Mouse (Mus musculus) CH12.LX (cell line): Measurements from ENCODE around the gene Plcl2. TPM values are rescaled to one million over a fixed set of nuclear protein-coding genes. Genes with fewer than 3 reads are reported as not detected.

Source experiments
- DNase-seq: peaks from one replicate; pipeline ENCODE4 v3.0.0-alpha.2; 2013; ENCODE audit errors: extremely low read depth
- H3K27ac ChIP-seq: 2 replicates; pipeline ENCODE4 v1.5.1; 2012; ENCODE audit warnings: low read depth, mild to moderate bottlenecking, control low read depth, moderate library complexity; ENCODE audit not compliant: insufficient read depth
- H3K27me3 ChIP-seq: replicated peaks from 2 replicates; pipeline ENCODE3; 2012; ENCODE audit warnings: inconsistent platforms
- H3K36me3 ChIP-seq, 2 experiments: replicated peaks in 1 of 2; 2 replicates each; pipeline versions ENCODE3 to v1.6.1; 2012; ENCODE audit warnings: inconsistent platforms in 1 of 2, low read length in 1 of 2, mild to moderate bottlenecking in 1 of 2, mixed read lengths in 1 of 2, moderate library complexity in 1 of 2; ENCODE audit not compliant: control insufficient read depth in 1 of 2, insufficient read depth in 1 of 2
- H3K4me1 ChIP-seq, 2 experiments: 2 replicates each; pipeline ENCODE4 v1.6.1; 2012; ENCODE audit warnings: inconsistent platforms in 1 of 2, moderate library complexity in 1 of 2; ENCODE audit not compliant: insufficient read depth in 2 of 2, control insufficient read depth in 1 of 2
- H3K4me2 ChIP-seq: 2 replicates; pipeline ENCODE4 v1.6.1; 2012; ENCODE audit warnings: low read depth, mild to moderate bottlenecking, control low read depth; ENCODE audit not compliant: poor library complexity, insufficient read depth, severe bottlenecking
- H3K4me3 ChIP-seq, 3 experiments: fragments of 150-350 bp in 1 of 3; sonication (generic) in 1 of 3; replicated peaks in 1 of 3; 2 replicates each; pipeline versions ENCODE3 to v1.5.1; 2011 to 2012; ENCODE audit warnings: low read depth in 2 of 3, low read length in 2 of 3, mild to moderate bottlenecking in 2 of 3, moderate library complexity in 2 of 3, control low read depth in 1 of 3, improper control_type of control experiment in 1 of 3, inconsistent platforms in 1 of 3, mixed read lengths in 1 of 3; ENCODE audit not compliant: poor library complexity in 1 of 3
- H3K79me2 ChIP-seq: replicated peaks from 2 replicates; pipeline ENCODE4 v1.6.1; 2012; ENCODE audit warnings: mild to moderate bottlenecking, moderate library complexity; ENCODE audit not compliant: control insufficient read depth, poor library complexity, insufficient read depth, severe bottlenecking; ENCODE audit errors: extremely low read depth
- H3K9ac ChIP-seq: 2 replicates; pipeline ENCODE4 v1.6.1; 2012; ENCODE audit warnings: low read depth, mild to moderate bottlenecking, control low read depth, moderate library complexity; ENCODE audit not compliant: insufficient read depth
- H3K9me3 ChIP-seq: replicated peaks from 2 replicates; pipeline ENCODE3; 2012; ENCODE audit warnings: low read length, inconsistent platforms, mixed read lengths
- BHLHE40 ChIP-seq: IDR thresholded peaks from 2 replicates; pipeline ENCODE4 v1.6.1; 2011; ENCODE audit warnings: mild to moderate bottlenecking, low read depth, low read length, improper control_type of control experiment
- CHD2 ChIP-seq: IDR thresholded peaks from 2 replicates; pipeline ENCODE4 v1.6.1; 2011; ENCODE audit warnings: low read length, improper control_type of control experiment
- ELF1 ChIP-seq: IDR thresholded peaks from 2 replicates; pipeline ENCODE4 v1.6.1; 2014; ENCODE audit warnings: low read depth, mild to moderate bottlenecking, inconsistent platforms, low read length, improper control_type of control experiment
- EP300 ChIP-seq: IDR thresholded peaks from 2 replicates; pipeline ENCODE4 v1.6.1; 2011; ENCODE audit warnings: low read length, improper control_type of control experiment
- IRF4 ChIP-seq: IDR thresholded peaks from 2 replicates; pipeline ENCODE4 v1.6.1; 2014; ENCODE audit warnings: low read depth, mild to moderate bottlenecking, inconsistent platforms, low read length, improper control_type of control experiment
- JUN ChIP-seq: IDR thresholded peaks from 2 replicates; pipeline ENCODE4 v1.6.1; 2011; ENCODE audit warnings: low read depth, mild to moderate bottlenecking, low read length, improper control_type of control experiment, moderate library complexity; ENCODE audit not compliant: insufficient read depth
- KAT2A ChIP-seq: IDR thresholded peaks from 2 replicates; pipeline ENCODE4 v1.6.1; 2012; ENCODE audit warnings: low read length, improper control_type of control experiment, inconsistent platforms; ENCODE audit not compliant: insufficient replicate concordance
- MAZ ChIP-seq: IDR thresholded peaks from 2 replicates; pipeline ENCODE4 v1.6.1; 2012; ENCODE audit warnings: low read depth, mild to moderate bottlenecking, inconsistent platforms, low read length, improper control_type of control experiment, moderate library complexity
- MYC ChIP-seq: IDR thresholded peaks from 2 replicates; pipeline ENCODE4 v1.6.1; 2011; ENCODE audit warnings: low read depth, mild to moderate bottlenecking, improper control_type of control experiment, low read length
- PAX5 ChIP-seq: IDR thresholded peaks from 2 replicates; pipeline ENCODE4 v1.6.1; 2012; ENCODE audit warnings: low read length, inconsistent platforms, mixed read lengths
- POLR2A ChIP-seq: IDR thresholded peaks from 2 replicates; pipeline ENCODE4 v1.6.1; 2011; ENCODE audit warnings: low read depth, mild to moderate bottlenecking, improper control_type of control experiment, low read length
- RCOR1 ChIP-seq: conservative IDR thresholded peaks from 2 replicates; pipeline ENCODE4 v1.6.1; 2012; ENCODE audit warnings: low read depth, mild to moderate bottlenecking, inconsistent platforms, low read length, improper control_type of control experiment
- SIN3A ChIP-seq: IDR thresholded peaks from 2 replicates; pipeline ENCODE4 v1.6.1; 2012; ENCODE audit warnings: low read length, improper control_type of control experiment, inconsistent platforms
- SMC3 ChIP-seq: IDR thresholded peaks from 2 replicates; pipeline ENCODE4 v1.6.1; 2011; ENCODE audit warnings: low read depth, low read length, improper control_type of control experiment
- TCF12 ChIP-seq: IDR thresholded peaks from 2 replicates; pipeline ENCODE4 v1.6.1; 2014; ENCODE audit warnings: low read depth, mild to moderate bottlenecking, inconsistent platforms, low read length, improper control_type of control experiment
- USF1 ChIP-seq: IDR thresholded peaks from 2 replicates; pipeline ENCODE4 v1.6.1; 2014; ENCODE audit warnings: low read depth, mild to moderate bottlenecking, inconsistent platforms, low read length, improper control_type of control experiment
- USF2 ChIP-seq: conservative IDR thresholded peaks from 2 replicates; pipeline ENCODE4 v1.6.1; 2011; ENCODE audit warnings: low read depth, low read length, improper control_type of control experiment
- dilution Hi-C: fragments of 300-500 bp; cut with MboI; formaldehyde crosslinking; loops from 2 replicates; pipeline ENCODE4 v1.14.3; 2020; ENCODE audit warnings: low sequenced_read_pairs; ENCODE audit not compliant: extremely low pct_unique_long_range_greater_than_20kb, extremely low pct_ligation_motif_present
- in situ Hi-C: fragments of 300-500 bp; cut with MboI; formaldehyde crosslinking; loops from 3 replicates; pipeline ENCODE4 v1.14.3; 2019; ENCODE audit warnings: low sequenced_read_pairs, low pct_ligation_motif_present, low pct_unique_long_range_greater_than_20kb, mixed read lengths
- polyA plus RNA-seq: library from polyadenylated mRNA; unstranded; fragments of >175 nt; gene quantifications from 2 replicates; pipeline ENCODE4 v1.2.1, GENCODE M21; 2012; ENCODE audit warnings: low read depth; ENCODE audit not compliant: insufficient read length
- total RNA-seq, 2 experiments: library from RNA; depleted of rRNA; stranded (reverse); fragments of 300-350 nt in 1 of 2; fragments of >200 nt in 1 of 2; gene quantifications; 2 replicates each; pipeline ENCODE4 v1.2.3; 2012 to 2014

Plcl2 gene
- total and polyA plus RNA-seq, 3 experiments, result 9.0 to 16.6 (median 12.7) TPM

GRCm38 (mm10) chr17:50657321-50657720 is 148.1 kb downstream of the Plcl2 start:
- Histone ChIP-seq H3K4me2 (no peak overlapping the region), H3K27me3 (no peaks in the 10 kb centered on the region), H3K4me3 (no peak overlapping the region), H3K4me1 (no peaks in the 10 kb centered on the region), H3K79me2 (no peaks in the 10 kb centered on the region), H3K27ac (no peak overlapping the region), H3K36me3 (peaks cover 0 to 3% of the 10 kb centered on the region in 2 experiments), H3K9ac (no peak overlapping the region), H3K9me3 (peaks cover 4% of the 10 kb centered on the region)
- DNase-seq, result no peak
- TF ChIP-seq MAZ, result no peak
- no peak for TF ChIP-seq USF1
- no peak for TF ChIP-seq JUN
- no peak for TF ChIP-seq EP300
- no peak for TF ChIP-seq CHD2
- no peak for TF ChIP-seq BHLHE40
- TF ChIP-seq RCOR1, result no peak
- no peak for TF ChIP-seq SIN3A
- TF ChIP-seq IRF4, result no peak
- no peak for TF ChIP-seq USF2
- TF ChIP-seq PAX5, result no peak
- in situ Hi-C loops (no loop called here), dilution Hi-C loops (no loop called here)

GRCm38 (mm10) chr17:50658901-50659300 is 149.7 kb downstream of the Plcl2 start:
- H3K4me2 ChIP-seq, result no peak overlapping the region
- peaks cover 4% of the 10 kb centered on the region for H3K9me3 ChIP-seq
- dilution Hi-C loops (no loop called here), in situ Hi-C loops (no loop called here)
- H3K79me2 ChIP-seq, result no peaks in the 10 kb centered on the region
- no peak overlapping the region for H3K4me3 ChIP-seq
- H3K27ac ChIP-seq, result no peak overlapping the region
- no peaks in the 10 kb centered on the region for H3K4me1 ChIP-seq
- peaks cover 0 to 2% of the 10 kb centered on the region in 2 experiments for H3K36me3 ChIP-seq
- H3K9ac ChIP-seq, result no peak overlapping the region
- DNase-seq, result no peak
- no peaks in the 10 kb centered on the region for H3K27me3 ChIP-seq
- no peak for TF ChIP-seq KAT2A
- no peak for TF ChIP-seq MAZ
- no peak for TF ChIP-seq MYC
- TF ChIP-seq ELF1, result no peak
- TF ChIP-seq JUN, result no peak

GRCm38 (mm10) chr17:50667596-50667995 is 158.4 kb downstream of the Plcl2 start:
- TF ChIP-seq SMC3, result no peak
- no peak for TF ChIP-seq PAX5
- TF ChIP-seq KAT2A, result no peak
- no peak for TF ChIP-seq TCF12
- no peak for TF ChIP-seq MAZ
- TF ChIP-seq RCOR1, result no peak
- no peak for TF ChIP-seq POLR2A
- H3K4me1 ChIP-seq, result no peaks in the 10 kb centered on the region
- no peak for DNase-seq
- peaks cover 17 to 31% of the 10 kb centered on the region in 2 experiments for H3K36me3 ChIP-seq
- in situ Hi-C loops (no loop called here), dilution Hi-C loops (no loop called here)
- H3K9ac ChIP-seq, result no peak overlapping the region
- H3K4me3 ChIP-seq, result no peak overlapping the region
- no peak overlapping the region for H3K4me2 ChIP-seq
- no peaks in the 10 kb centered on the region for H3K79me2 ChIP-seq
- H3K9me3 ChIP-seq, result peaks cover 5% of the 10 kb centered on the region
- H3K27me3 ChIP-seq, result no peaks in the 10 kb centered on the region
- no peak overlapping the region for H3K27ac ChIP-seq
